Mouse (Mus musculus): ENCODE measurements around the gene Gal3st2. TPM values are rescaled to one million over a fixed set of nuclear protein-coding genes. Genes with fewer than 3 reads are reported as not detected.
"Not testable (repeated sequence)": the region's sequence is repeated elsewhere in the genome, so short reads cannot be mapped to it uniquely, and the experiment has no call there.

Gene Gal3st2
- total and polyA plus RNA-seq, 2 experiments from 2014 or later, result not detected

DNA sequence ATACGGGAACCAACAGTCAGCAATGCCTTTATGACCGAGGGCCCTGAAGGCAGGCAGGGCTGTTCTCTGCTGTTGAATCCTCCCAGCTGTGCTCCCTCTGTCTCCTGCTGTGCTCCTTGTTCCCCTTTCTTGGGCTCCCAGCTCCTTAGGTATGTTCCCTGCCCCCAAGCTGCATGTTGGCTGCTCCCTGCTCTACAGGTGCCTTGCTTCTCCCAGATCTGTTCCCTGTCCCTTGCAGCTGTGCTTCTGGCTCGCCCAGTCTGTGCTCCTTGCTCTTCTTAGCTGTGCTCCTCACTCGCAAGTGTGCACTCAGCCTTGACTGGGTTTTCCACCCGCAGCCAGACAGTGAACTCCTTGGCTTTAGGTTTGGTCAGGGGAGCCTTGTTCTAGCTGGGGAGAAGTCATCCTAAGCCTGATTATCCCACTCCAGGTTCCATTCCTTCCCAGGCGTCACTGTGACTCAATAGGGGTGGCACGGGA is 26.4 kb upstream of the Gal3st2 start:
- H3K4me2 ChIP-seq (ENCODE audit: low read depth, low read length), result no peak overlapping the region
- H3K9ac ChIP-seq (replicated peaks; ENCODE audit: low read depth, low read length), result no peak overlapping the region
- DNase-seq (ENCODE audit: low spot score) (no peak), ATAC-seq (ENCODE audit: insufficient read depth, low read depth) (no peak)
- H3K4me1 ChIP-seq (ENCODE audit: control insufficient read depth, insufficient read depth), result no peaks in the 10 kb centered on the region
- no peak overlapping the region for H3K4me3 ChIP-seq (ENCODE audit: low read depth, low read length)
- no peaks in the 10 kb centered on the region for H3K27me3 ChIP-seq (ENCODE audit: control insufficient read depth, insufficient read depth, low read length)
- 90% methylated on average over 7 of the region's 7 CpGs for WGBS
- no peak for TF ChIP-seq EP300 (IDR thresholded peaks at IDR 0.05; ENCODE audit: low read depth)
- no peak for TF ChIP-seq CTCF (IDR thresholded peaks at IDR 0.05; ENCODE audit: low read depth)
- no peak overlapping the region for H3K27ac ChIP-seq (ENCODE audit: low read depth)
- H3K36me3 ChIP-seq (replicated peaks; ENCODE audit: control insufficient read depth, insufficient read depth, low read length), result no peaks in the 10 kb centered on the region
- no peaks in the 10 kb centered on the region for H3K9me3 ChIP-seq (replicated peaks; ENCODE audit: control insufficient read depth, low read length)

GRCm38 (mm10) chr1:93835211-93835610 is 25.9 kb upstream of the Gal3st2 start:
- no peak for DNase-seq (ENCODE audit: low spot score)
- Histone ChIP-seq H3K4me2 (ENCODE audit: low read depth, low read length) (no peak overlapping the region), H3K9me3 (replicated peaks; ENCODE audit: control insufficient read depth, low read length) (no peaks in the 10 kb centered on the region), H3K36me3 (replicated peaks; ENCODE audit: control insufficient read depth, insufficient read depth, low read length) (no peaks in the 10 kb centered on the region), H3K27me3 (ENCODE audit: control insufficient read depth, insufficient read depth, low read length) (no peaks in the 10 kb centered on the region), H3K4me1 (ENCODE audit: control insufficient read depth, insufficient read depth) (no peaks in the 10 kb centered on the region), H3K27ac (ENCODE audit: low read depth) (no peak overlapping the region), H3K4me3 (ENCODE audit: low read depth, low read length) (no peak overlapping the region), H3K9ac (replicated peaks; ENCODE audit: low read depth, low read length) (no peak overlapping the region)
- TF ChIP-seq CTCF (IDR thresholded peaks at IDR 0.05; ENCODE audit: low read depth) (no peak), EP300 (IDR thresholded peaks at IDR 0.05; ENCODE audit: low read depth) (no peak)
- 90% methylated on average over 4 of the region's 4 CpGs for WGBS
- no peak for ATAC-seq (ENCODE audit: insufficient read depth, low read depth)

DNA sequence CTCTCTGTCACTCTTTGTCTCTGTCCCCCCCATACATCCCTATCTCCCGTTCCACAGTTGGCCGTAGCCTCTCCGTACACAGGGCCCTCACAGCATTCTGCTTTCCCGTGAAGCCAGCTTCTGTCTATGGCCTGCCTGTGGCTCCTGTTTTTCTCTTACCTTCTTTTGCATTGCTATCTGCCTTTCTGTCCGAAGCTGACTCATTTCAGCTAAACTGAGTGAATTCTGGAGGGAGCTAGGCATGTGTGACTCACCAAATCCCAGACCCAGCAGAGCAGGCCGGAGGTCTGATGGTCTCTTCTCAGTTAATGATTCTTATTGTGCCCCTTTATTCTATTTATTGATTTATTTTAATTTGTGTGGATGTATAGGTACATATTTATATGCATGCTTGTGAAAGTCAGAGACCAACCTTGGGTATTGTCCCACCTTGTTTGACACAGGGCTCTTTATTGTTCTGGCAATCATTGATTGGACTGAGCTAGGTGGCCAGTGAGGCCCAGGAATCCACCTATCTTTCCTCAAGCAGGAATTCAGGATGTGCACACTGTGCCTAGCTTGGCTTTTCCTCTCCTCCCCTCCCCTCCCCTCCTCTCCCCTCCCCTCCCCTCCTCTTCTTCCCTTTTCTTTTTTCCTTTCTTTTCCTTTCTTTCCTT is 25.1 kb upstream of the Gal3st2 start:
- TF ChIP-seq EP300 (IDR thresholded peaks at IDR 0.05; ENCODE audit: low read depth) (no peak), CTCF (IDR thresholded peaks at IDR 0.05; ENCODE audit: low read depth) (no peak)
- H3K27ac ChIP-seq (ENCODE audit: low read depth), result no peak overlapping the region
- H3K4me3 ChIP-seq (ENCODE audit: low read depth, low read length), result no peak overlapping the region
- no peak overlapping the region for H3K4me2 ChIP-seq (ENCODE audit: low read depth, low read length)
- ATAC-seq (ENCODE audit: insufficient read depth, low read depth) (no peak), DNase-seq (ENCODE audit: low spot score) (no peak)
- H3K4me1 ChIP-seq (ENCODE audit: control insufficient read depth, insufficient read depth), result no peaks in the 10 kb centered on the region
- 80% methylated on average over 6 of the region's 6 CpGs for WGBS
- no peaks in the 10 kb centered on the region for H3K36me3 ChIP-seq (replicated peaks; ENCODE audit: control insufficient read depth, insufficient read depth, low read length)
- H3K9me3 ChIP-seq (replicated peaks; ENCODE audit: control insufficient read depth, low read length), result no peaks in the 10 kb centered on the region
- no peak overlapping the region for H3K9ac ChIP-seq (replicated peaks; ENCODE audit: low read depth, low read length)
- no peaks in the 10 kb centered on the region for H3K27me3 ChIP-seq (ENCODE audit: control insufficient read depth, insufficient read depth, low read length)

DNA sequence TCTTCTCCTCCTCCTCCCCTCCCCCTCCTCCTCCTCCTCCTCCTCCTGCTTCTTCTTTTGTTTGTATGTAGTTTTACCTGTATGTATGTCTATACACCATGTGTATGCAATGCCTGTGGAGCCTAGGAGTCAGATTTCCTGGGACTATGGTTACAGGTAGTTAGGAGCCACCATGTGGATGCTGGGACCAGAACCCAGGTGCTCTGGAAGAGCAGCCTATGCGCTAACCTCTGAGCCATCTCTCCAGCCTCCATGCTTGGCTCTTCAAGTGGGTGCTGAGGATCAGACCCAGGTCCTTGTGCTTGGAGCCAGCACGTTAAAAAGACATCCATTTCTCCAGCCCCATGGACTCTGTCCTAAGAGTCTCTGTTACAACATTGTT is 24.6 kb upstream of the Gal3st2 start:
- no peaks in the 10 kb centered on the region for H3K9me3 ChIP-seq (replicated peaks; ENCODE audit: control insufficient read depth, low read length)
- no peaks in the 10 kb centered on the region for H3K36me3 ChIP-seq (replicated peaks; ENCODE audit: control insufficient read depth, insufficient read depth, low read length)
- no peak overlapping the region for H3K4me3 ChIP-seq (ENCODE audit: low read depth, low read length)
- no peak for ATAC-seq (ENCODE audit: insufficient read depth, low read depth)
- TF ChIP-seq CTCF (IDR thresholded peaks at IDR 0.05; ENCODE audit: low read depth) (no peak), EP300 (IDR thresholded peaks at IDR 0.05; ENCODE audit: low read depth) (no peak)
- 92% methylated on average over 2 of the region's 2 CpGs for WGBS
- no peak for DNase-seq (ENCODE audit: low spot score)
- H3K27ac ChIP-seq (ENCODE audit: low read depth), result no peak overlapping the region
- H3K27me3 ChIP-seq (ENCODE audit: control insufficient read depth, insufficient read depth, low read length), result no peaks in the 10 kb centered on the region
- no peak overlapping the region for H3K9ac ChIP-seq (replicated peaks; ENCODE audit: low read depth, low read length)
- no peaks in the 10 kb centered on the region for H3K4me1 ChIP-seq (ENCODE audit: control insufficient read depth, insufficient read depth)
- no peak overlapping the region for H3K4me2 ChIP-seq (ENCODE audit: low read depth, low read length)

DNA sequence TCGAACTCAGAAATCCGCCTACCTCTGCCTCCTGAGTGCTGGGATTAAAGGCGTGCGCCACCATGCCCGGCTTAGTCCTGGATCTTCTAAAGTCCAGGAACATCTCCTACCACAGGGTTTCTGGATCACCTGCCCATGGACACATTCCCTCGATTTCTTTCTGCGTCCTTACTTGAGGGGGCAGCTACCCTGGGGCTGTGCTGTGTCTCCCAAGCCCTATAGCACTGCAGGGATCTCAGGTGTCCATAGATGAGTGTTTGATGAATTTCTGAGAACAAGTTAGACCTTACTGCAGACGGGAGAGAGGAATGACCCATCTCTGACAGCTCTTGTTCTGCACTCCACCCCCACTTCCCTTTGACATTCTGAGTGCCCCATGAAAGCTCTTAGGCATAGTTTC is 23.8 kb upstream of the Gal3st2 start:
- no peak overlapping the region for H3K9ac ChIP-seq (replicated peaks; ENCODE audit: low read depth, low read length)
- no peak for ATAC-seq (ENCODE audit: insufficient read depth, low read depth)

GRCm38 (mm10) chr1:93838569-93838968 is 22.5 kb upstream of the Gal3st2 start:
- not testable (repeated sequence) for H3K4me1 ChIP-seq (ENCODE audit: control insufficient read depth, insufficient read depth); H3K4me2 ChIP-seq (ENCODE audit: low read depth, low read length); H3K9me3 ChIP-seq (replicated peaks; ENCODE audit: control insufficient read depth, low read length); H3K27me3 ChIP-seq (ENCODE audit: control insufficient read depth, insufficient read depth, low read length); H3K27ac ChIP-seq (ENCODE audit: low read depth); H3K4me3 ChIP-seq (ENCODE audit: low read depth, low read length); H3K9ac ChIP-seq (replicated peaks; ENCODE audit: low read depth, low read length); ATAC-seq (ENCODE audit: insufficient read depth, low read depth); H3K36me3 ChIP-seq (replicated peaks; ENCODE audit: control insufficient read depth, insufficient read depth, low read length); DNase-seq (ENCODE audit: low spot score)
- WGBS, result 80% methylated on average over 8 of the region's 8 CpGs

More for the DNA sequence above, 23.8 kb upstream of the Gal3st2 start:
- Histone ChIP-seq H3K27ac (ENCODE audit: low read depth) (no peak overlapping the region), H3K9me3 (replicated peaks; ENCODE audit: control insufficient read depth, low read length) (no peaks in the 10 kb centered on the region), H3K27me3 (ENCODE audit: control insufficient read depth, insufficient read depth, low read length) (no peaks in the 10 kb centered on the region), H3K4me3 (ENCODE audit: low read depth, low read length) (no peak overlapping the region), H3K4me1 (ENCODE audit: control insufficient read depth, insufficient read depth) (no peaks in the 10 kb centered on the region), H3K36me3 (replicated peaks; ENCODE audit: control insufficient read depth, insufficient read depth, low read length) (no peaks in the 10 kb centered on the region), H3K4me2 (ENCODE audit: low read depth, low read length) (no peak overlapping the region)
- DNase-seq (ENCODE audit: low spot score), result no peak
- 88% methylated on average over 7 of the region's 8 CpGs for WGBS
- TF ChIP-seq CTCF (IDR thresholded peaks at IDR 0.05; ENCODE audit: low read depth) (no peak), EP300 (IDR thresholded peaks at IDR 0.05; ENCODE audit: low read depth) (no peak)

- not testable (repeated sequence) for H3K27ac ChIP-seq (ENCODE audit: low read depth); H3K9ac ChIP-seq (replicated peaks; ENCODE audit: low read depth, low read length); H3K4me1 ChIP-seq (ENCODE audit: control insufficient read depth, insufficient read depth); H3K4me3 ChIP-seq (ENCODE audit: low read depth, low read length); H3K4me2 ChIP-seq (ENCODE audit: low read depth, low read length); DNase-seq (ENCODE audit: low spot score); H3K9me3 ChIP-seq (replicated peaks; ENCODE audit: control insufficient read depth, low read length); H3K36me3 ChIP-seq (replicated peaks; ENCODE audit: control insufficient read depth, insufficient read depth, low read length); H3K27me3 ChIP-seq (ENCODE audit: control insufficient read depth, insufficient read depth, low read length)
- 47% methylated on average over 1 of the region's 3 CpGs for WGBS
- peak; percentile 66; the same call in 1 of the 2 replicates for ATAC-seq (ENCODE audit: insufficient read depth, low read depth)
Observed at GRCm38 (mm10) chr1:93845766-93846366, 15.2 kb upstream of the Gal3st2 start.

DNA sequence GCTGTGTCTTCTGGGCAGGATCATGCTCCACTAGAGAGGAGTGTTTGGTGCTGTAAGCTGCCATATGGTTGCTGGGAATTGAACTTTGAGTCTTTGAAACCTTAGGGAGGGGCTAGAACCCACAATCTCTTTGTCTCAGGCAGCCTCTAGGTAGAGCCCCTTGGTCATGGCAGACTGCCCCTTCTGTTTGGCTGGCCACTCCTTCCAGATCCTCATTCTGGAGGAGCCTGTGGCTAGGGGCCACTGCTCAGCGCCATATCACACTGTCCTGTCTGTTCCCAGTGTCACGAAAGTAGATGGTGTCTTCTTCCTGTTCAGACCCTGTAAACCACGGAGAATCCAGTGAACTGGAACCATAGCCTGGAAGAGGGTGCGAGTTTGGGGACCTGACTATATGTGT is 5.3 kb upstream of the Gal3st2 start:
- H3K36me3 ChIP-seq (replicated peaks; ENCODE audit: control insufficient read depth, insufficient read depth, low read length); H3K4me3 ChIP-seq (ENCODE audit: low read depth, low read length); H3K4me1 ChIP-seq (ENCODE audit: control insufficient read depth, insufficient read depth); H3K9me3 ChIP-seq (replicated peaks; ENCODE audit: control insufficient read depth, low read length); H3K27ac ChIP-seq (ENCODE audit: low read depth); H3K9ac ChIP-seq (replicated peaks; ENCODE audit: low read depth, low read length); H3K4me2 ChIP-seq (ENCODE audit: low read depth, low read length); H3K27me3 ChIP-seq (ENCODE audit: control insufficient read depth, insufficient read depth, low read length); DNase-seq (ENCODE audit: low spot score); ATAC-seq (ENCODE audit: insufficient read depth, low read depth): not testable (repeated sequence)
- WGBS, result 67% methylated on average over 4 of the region's 4 CpGs
